Mouse (Mus musculus): ENCODE results near the gene Gas2l1.

Gene Gas2l1

DNA sequence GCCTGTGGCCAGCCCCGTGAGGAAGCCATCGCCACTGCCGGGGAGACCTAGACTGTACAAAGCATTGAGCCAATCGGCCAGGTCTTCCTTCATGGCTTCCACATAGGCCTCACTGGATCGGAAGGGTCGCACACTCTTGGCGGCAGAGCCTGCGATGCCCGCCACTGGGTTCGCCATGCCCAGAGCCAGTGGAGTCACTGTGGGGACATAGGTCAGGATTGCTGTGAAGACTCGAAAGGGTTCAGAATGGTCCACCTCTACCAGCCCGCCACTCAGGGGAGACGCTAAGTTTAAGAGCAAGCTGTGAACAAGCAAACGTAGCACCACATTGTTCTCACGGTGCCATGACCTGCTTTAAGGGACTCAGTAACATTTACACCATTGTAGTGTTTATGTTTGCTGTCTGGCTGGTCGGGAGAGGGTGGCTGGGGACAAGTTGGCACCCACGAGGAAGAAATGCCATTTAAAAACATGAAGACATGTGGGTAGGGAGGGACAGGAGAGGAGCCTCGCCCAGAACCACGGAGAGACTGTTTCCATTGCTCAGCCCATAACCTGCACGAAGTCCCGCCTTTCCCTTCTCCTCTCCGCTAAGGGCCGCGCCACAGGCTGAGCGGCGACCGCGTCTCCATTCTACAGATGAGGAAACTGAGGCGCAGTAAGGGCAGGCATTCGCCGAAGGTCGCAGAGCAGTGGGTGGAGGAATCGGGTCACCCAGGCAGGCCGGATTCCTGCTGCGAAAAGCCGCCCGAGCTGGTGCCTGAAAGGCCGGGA, 658 bp downstream of the Gas2l1 start:
- DNase-seq: no peak

DNA sequence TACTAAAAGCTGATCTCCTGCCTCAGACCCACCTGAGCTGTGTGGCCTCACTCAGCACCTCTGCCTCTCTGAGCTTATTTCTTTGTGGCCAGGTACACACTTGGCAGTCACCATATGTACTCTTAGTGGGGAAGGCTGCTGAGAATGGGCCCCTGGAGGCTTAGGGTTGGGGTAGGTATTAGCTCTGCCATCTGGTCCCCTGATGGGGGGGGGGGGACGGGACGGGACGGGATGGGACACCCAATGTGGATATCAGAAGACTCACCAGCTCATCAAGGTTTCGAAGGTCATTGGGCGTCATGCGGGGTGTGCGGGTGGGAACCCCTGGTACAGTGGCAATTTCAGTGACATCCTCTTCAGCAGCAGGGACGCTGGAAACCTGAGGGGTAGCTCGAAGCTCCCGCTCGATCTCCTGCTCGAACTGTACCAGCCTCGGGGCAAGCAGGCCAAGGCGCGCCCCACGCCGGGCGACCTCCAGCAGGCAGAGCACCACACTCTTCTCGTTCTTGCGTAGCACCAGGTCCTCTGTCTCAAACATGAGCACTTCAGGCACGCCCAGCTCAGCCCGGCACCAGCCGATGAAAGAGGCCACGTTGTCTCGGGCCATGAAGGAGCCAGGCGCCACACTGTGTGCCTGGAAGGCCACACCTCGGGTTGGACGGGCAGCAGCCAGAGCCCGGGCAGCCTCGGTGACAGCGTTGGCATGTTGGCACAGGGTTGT, 1.4 kb downstream of the Gas2l1 start:
- DNase-seq: no peak

DNA sequence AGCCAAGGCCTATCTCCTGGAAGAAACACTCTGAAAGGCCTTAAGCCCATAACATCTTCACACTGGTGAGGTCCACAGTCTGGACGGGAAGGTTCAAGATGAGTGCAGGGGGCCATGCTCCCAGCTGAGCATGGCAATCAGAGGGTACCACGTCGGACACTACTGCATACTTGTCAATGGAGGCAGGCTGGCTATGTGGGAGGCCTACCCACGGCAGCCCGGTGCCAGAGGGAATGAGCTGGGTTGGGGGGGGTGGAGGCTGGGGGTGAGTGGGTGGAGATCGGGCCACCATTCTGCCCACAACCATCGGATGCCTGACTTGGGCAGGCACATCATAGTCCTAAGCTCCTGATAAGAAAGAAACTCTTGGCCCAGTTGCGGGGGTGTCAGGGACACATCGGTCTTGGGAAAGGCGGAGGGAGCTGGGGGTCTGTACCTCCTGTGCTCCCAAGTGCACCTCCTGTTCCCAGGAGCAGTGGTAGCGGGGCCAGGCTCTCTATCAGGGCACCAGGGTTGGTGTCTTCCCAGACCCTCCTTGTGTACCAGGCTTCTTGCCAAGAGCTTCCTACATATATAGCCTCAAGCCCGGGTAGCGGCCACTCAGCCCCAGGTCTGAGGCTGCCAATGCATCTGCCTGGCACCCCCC, 2.1 kb downstream of the Gas2l1 start:
- no peak for DNase-seq

DNA sequence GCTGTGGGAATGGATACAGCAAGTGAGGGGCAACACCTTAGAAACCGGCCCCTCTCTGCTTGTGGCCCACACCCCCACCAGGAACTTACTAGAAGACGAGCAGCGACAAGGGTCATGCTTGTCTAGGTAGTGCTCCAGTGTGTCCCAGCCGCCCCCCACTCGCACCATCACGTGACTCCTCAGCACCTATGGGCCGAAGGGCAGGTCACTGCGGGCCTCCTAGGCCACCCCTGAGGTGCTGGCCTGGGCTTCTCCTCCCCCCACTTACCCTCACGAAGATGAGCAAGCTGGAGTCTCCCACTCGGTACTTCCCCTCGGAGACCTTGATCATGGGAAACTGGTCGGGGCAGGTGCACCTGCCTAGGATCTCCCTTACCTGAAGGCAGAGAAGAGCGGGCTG, 2.8 kb downstream of the Gas2l1 start:
- no peak for DNase-seq

DNA sequence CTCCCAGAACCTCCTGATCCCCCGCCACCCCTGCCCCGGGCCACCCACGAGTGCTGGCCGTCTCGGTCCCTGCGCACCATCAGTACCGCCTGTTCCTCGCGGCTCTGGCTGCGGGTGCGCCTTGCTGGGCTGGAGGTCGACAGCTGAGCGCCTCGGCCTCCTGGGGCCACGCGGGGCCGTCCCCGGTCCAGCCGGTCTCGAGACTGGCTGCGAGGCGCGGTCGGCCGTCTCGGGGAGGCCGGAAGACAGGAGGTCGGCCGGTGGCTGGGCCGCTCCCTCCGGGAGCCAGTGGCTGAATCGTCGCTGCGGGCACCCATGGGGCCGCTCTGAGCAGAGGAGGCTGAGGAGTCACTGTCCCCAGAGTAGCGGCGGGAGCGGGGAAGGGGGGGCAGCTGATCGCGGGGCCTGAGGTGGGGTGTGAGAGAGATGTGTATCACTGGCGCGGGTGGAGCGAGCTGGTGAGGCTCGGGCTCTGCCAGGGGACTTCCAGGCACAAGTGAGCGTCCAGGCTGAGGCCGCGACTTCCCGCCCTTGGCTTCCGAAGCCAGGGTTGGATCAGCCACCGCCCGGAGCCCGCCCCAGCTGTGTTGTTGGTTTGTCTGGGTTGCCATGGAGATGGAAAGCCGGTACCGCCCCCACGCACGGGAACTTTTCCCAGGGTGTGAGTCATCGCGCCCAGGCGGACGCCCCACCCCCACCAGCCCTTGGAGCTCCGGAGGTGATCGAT, 3.6 kb downstream of the Gas2l1 start:
- DNase-seq: peak; percentile 56 to 63

DNA sequence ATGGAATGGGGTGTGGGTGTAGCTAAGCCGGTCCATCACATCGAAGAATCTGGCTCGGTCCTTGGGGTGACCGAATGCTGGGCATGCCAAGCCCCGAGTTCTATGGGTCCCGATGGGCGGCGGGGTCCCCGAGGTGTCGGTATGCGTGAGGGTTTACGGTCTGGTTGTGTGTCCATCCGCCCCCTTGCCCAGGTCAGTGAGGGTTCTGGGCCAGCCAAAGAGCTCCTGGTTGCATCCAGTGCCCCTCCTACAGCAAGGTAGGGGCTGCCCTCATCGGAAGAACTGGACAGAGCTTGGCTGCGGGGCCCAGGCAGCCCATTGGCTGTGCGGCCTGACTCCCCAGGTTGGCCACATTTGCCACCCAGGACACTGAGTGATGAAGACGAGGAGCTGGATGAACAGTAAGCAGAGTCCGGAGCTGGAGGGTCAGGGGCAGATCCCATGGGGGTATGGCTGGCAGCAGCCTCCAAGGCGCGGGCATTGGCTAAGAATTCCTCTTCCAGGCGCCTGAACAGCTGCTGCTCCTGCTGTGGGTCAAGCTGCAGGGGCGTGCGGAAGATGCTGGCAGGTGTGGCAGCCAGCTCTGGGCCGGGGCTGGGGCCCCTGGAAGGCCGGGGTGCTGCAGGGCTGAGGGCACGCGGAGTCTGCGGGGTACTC, 4.2 kb downstream of the Gas2l1 start:
- no peak for DNase-seq

DNA sequence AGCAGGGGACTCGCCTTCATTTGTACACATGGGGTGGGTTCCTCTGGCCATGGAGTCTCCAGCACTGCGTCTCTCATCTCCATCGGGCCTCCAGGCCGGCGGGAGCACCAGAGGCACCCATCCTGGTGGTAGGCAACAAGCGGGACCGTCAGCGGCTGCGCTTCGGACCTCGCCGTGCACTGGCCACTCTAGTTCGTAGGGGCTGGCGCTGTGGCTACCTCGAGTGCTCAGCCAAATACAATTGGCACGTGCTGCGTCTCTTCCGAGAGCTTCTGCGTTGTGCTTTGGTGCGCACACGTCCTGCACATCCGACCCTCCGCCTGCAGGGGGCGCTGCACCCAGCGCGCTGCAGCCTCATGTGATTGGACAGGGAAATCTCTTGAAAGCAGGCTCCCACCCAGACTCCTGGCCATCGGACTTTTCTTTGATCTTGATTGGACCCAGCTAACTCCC, 5.4 kb downstream of the Gas2l1 start:
- peak; percentile 13 to 41 for DNase-seq

DNA sequence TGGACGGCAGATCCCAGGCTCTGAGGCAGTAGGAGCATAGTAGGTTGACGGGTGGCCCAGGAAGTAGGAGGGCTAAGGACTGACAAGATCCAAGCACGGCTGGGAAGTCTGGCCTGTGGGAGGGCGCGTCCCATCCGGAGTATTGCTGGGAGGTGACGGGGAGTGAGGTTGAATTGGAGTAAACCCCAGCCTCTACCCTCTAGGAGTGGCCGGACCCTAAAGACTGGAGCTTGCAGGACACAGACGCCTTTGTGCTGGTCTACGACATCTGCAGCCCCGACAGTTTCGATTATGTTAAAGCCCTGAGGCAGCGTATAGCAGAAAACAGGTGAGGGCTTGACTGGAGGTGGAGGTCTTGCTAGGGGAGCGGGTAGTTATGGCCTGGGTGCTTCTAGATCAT, 5.9 kb downstream of the Gas2l1 start:
- DNase-seq: no peak

DNA sequence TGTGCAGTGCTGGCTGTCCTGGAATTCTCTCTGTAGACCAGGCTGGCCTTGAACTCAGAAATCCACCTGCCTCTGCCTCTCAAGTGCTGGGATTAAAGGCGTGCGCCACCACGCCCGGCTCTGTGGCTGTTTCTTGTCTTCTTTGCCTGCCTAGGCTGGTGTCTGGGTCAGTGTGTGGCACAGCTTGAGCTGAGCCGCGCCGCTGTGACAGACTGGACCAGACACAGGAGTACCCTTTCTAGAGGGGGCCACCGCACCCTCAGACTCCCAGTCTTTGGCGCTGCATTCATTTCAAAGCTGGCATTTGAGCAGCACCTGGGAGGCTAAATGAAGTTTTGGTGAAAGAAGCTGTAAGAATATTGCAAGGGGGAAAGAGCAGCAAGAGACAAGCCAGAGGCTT, 6.3 kb downstream of the Gas2l1 start:
- no peak for DNase-seq

DNA sequence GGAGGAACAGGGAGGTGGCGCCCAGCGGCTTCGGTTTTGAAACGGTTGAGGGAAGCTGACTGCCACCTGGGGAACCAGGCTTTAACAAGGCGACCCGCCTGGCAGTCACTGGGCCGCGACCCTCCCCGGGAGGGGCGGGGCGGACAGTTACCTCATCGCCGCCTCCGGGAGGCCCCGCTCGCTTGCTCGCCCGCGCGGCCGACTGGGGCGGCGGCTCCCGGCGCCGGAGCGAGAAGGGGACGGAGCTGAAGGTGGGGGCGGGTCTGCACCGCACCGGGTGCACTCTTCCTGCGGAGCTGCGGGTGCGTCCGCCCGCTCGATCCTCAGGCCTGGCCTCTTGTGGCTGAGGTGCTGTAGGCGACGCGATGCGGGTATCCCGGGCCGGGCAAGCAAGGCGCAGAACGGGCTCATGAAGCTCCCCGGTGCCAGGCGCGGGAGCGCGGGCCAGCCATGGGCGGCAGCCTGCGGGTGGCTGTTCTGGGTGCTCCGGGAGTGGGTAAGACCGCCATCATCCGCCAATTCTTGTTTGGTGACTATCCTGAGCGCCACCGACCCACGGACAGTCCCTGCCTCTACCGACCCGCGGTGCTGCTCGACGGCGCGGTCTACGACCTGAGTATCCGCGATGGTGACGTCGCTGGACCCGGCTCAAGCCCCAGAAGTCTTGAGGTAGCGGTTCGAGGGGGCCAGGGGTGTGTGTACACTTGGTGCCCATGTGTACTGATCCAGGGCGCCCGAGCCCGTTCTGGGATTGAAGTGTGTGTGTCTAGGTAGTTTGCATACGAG, 7.1 kb downstream of the Gas2l1 start, which contains the start of gene Rasl10a:
Rasl10a (plus strand) TSS at position 273 of the 786 bp plus-strand sequence.
- DNase-seq: peak; percentile 73

DNA sequence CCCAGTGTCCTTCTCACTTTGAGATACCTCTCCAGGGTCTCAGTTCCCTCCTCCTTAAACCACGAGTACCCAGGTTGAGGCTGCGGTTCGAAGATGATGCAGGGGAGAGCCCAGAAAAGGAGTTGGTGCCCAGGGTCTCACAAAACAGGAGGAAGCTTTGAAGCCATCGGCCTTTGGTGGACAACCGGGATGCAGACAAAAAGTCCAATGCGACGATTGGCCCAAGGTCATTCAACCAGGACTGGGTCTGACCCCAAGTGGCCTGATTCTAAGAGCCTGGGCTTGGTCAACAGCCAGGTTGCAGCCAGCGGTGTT, 7.6 kb downstream of the Gas2l1 start:
- DNase-seq: no peak

DNA sequence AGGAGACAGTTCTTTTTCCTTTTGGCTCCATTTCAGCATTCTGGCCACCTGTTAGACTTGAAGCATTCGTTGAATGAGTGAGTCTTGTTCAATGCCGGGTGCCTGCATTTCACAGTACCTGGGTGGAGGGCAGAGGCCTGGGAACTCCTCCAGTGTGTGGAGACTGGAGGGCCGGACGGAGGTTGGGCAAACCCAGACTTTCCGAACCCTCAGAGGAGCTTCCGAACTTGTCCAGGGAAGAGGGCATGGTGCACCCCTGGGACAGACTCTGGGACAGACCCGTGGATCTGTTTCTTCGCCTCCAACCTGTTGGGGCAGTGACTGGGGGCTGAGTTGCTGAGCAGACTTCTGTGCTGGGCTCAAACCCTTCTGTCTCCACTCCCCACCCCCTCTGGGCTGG, 8.1 kb downstream of the Gas2l1 start:
- DNase-seq: no peak

DNA sequence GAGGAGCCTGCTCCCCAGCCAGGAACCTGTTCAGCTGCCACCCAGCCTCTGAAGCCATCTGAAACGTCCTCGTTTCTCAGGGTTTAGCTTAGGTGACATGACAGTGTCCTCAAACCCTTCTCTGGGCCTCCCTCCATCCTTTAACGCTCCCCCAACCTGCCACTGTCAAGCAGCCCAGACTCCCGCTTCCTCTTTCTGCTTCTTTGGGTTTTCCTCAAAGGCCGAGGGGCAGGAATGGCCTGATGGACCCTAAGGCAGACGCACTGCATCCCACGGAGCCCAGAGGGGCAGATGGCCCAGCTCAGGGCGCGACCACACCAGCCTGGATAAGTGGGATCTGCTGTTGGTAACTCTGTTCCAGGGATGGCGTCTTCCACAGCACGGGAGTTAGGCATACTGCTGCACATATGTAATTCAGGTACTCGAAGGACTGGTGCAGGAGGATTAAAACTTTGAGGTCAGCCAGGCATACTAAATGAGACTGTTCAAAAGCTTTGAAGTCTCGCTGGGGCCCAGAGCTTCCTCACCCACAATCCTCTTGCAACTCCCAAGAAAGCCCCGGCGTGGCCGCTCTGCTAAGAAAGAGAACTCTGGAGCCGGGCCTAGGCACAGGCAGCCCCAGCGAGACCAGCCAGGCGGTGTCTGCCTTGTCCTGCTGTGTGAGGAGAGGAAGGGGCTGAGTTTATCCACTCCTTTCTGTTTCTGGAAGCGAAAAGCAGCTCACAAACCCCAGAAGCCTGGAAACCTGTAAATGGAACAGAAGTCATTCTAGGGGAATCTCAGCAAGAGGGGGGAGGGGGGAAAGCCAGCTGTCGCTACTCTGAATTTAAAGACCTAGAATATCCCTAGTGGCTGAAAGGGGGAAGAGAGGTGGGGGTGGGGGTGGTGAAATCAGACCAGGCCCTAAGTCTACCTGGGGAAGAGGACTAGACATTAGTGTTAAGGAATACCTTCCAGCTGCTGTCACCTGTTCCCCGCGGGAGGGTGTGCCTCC, 8.9 kb downstream of the Gas2l1 start:
- no peak for DNase-seq

DNA sequence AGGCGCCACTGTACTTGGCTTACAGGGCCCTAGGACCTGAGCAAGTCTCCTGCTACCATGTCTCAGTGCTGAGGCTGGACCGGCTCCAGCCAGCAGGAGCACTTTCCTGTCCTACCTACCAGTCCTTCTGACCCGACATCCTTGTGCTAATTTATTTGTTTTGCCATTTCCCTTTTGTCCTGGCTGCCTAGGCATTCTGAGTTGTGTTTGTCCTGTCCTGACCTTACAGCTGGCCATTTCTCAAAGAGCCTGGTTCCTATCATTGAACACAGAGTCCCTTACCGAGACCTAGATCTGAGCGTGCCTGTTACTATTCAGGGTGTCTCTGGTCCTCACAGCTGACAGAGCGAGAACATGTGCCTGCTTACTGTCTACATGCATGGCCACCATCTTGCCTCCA, 10.3 kb downstream of the Gas2l1 start:
- DNase-seq: no peak

DNA sequence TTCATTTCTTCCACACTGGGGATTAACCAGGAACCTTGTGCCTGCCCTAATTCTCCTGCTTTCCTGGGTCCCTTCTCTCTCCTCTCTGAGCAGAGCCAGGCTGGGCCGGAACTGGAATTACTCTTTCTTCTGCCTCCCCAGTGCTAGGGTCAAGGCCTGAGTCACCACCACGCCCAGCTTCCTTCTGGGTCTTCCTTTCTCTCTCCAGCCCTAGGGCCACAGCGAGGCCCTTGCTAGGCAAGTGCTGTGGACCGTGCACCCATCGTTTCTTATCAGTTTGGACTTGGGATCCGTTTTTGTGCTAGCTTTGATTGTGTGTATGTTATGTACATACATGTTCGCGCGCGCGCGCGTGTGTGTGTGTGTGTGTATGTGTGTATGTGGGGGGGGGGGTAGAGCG, 11.0 kb downstream of the Gas2l1 start:
- DNase-seq: no peak

DNA sequence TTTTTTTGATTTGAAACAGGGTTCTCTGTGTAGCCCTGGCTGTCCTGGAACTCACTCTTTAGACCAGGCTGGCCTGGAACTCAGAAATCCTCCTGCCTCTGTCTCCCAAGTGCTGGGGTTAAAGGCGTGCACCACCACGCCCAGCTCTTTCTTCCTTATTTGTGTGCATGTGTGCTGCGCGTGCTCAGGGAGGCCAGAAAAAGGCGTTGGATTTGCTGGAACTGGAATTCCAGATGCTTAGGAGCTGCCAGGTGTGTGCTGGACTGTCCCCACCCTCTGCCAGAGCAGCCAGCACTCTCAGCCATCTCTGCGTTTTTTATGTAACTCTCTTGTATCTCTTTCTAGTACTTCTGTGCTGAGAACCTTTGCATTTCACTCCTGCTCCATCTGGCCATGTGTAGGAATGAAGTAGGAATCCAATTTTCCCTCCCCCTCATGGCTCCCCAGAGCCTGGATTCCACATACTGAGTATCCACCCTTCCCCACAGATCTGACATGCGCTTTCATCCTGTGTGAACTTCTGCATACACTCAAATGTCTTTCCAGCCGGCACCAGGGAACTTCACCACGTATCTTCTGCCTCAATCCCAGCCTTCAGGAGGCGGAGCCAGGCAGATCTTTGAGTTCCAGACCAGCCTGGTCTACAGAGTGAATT, 12.8 kb downstream of the Gas2l1 start:
- no peak for DNase-seq

DNA sequence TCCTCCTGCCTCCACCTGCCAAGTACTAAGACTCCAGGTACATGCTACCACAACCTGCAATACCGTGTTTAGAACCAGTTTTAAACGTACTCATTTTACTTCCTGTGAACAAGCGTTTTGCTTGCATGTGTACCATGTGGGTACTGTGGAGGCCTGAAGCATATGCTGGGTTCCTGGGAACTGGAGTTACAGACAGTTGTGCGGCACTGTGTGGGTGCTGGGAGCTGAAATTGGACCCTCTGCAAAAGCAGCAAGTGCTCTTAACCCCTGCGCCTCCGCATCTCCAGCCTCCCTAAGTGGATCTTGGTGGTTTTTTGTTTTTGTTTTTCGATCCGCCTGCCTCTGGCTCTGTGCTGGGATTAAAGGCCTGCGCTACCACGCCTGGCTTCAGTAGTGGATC, 13.5 kb downstream of the Gas2l1 start:
- DNase-seq: no peak

DNA sequence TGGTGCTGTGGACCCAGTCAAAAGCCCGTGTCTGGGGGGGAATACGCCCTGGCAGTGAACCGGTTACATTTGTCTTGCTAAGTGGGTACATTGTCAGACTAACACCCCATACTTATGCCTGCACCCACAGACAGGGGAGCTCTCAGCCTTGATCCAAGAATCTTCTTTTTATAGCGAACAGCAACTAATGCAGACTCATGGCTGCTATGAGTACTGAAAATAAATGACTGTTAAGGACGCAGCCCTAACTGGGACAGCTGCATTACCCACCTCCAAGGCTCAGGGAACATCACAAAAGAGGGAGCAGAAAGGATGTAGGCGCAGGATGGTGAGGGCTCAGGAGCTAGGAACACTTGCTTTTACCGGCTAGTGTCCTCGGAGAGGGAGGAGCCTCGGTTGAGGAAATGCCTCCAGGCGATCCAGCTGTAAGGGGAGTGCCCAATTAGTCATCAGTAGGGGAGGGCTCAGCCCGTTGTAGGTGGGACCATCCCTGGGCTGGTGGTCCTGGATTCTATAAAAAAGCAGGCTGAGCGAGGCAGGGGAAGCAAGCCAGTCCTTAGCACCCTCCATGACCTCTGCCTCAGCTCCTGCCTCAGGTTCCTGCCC, 18.7 kb downstream of the Gas2l1 start:
- no peak for DNase-seq

DNA sequence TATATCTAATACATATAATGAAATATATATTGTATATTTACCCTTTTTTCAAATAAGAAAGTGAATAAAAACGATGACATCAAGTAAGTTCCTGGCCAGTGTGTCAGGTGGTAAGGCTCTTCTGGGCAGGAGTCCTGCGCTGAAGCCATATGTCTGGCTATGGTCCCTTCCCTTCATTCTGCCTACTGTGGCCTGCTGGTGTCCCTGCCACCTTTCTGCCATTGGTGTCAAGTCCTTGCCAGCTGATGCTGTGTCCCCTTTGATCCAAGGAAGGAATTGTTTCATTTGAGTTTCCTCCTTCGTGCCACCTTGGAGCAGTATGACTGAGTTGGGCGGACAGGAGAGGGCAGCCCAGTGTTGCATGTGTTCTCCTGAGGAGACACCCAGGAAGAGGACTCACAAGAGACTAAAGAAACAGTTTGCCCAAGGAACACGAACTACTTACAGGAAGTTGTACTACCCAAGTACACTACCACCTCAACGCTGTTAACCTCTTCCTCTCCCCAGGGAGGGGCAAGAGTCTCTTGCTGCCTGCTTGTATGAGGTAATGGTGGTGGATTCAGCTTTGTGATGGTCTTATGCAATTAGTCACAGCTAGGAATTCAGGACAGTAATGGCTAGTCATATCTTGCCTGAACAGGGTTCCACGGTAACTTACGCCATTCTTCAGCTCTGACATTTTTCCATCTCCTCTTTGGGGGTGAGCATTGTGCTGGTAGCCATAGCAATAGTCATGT, 22.3 kb downstream of the Gas2l1 start:
- no peak for DNase-seq
